Mouse (Mus musculus) frontal cortex, postnatal 25 days (tissue): Measurements from ENCODE around the gene Pkd2.

Source experiments
- DNase-seq, 2 experiments: peaks; one replicate each; pipeline ENCODE4 v3.0.0; 2022; ENCODE audit warnings: low spot score in 2 of 2

The Pkd2 gene

DNA sequence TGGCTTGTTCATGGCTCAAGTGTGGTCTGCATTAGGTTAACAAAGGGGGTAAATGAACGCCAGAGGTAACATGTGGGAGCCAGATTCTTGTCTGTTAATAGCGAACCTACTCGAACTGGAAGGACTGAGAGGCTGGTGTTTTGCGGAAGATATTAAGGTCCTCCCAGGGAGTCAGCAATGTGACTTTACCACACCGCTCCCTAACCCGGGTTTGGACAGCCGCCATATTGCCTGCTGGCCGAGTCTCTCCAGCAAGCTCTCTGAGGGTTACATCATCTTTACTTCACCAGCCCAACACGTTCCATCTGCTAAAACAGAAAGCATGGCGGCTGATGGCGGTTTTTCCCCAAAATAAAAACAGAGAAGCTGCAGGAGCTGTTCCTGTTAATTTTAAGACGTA lies 6.5 kb downstream of the Pkd2 start:
- no peak for DNase-seq

DNA sequence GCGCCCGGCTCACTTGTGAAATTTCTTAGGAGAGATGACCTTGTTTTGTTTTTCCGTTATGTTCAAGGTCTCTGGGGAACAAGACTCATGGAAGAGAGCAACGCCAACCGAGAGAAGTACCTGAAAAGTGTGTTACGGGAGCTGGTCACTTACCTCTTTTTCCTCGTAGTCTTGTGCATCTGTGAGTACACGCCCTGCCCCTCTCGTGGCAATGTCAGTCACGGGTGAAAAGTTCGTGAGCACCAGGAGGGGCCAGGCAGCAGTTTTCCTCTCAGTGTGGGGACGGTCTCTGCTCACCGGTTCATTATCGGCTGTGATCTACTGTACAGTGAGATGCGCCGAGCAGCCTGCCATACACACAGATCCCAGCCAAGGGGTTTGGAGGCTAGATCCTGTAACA lies 7.6 kb downstream of the Pkd2 start:
- DNase-seq, result no peak

DNA sequence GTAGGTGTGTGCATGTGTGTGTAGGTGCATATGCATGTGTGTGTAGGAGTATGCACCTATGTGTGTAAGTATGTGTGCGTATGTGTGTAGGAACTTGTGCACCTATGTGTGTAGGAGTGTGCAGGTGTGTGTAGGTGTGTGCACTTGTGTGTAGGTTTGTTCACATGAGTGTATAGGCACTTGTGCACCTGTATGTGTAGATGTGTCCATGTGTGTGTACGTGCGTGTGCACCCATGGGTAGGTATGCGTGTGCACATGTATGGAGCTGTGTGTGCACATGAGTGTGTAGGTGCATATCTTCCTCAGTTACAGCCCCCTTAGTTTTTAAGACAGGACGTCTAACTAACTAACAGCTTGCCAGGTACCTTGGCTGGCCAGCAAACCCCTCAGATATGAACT lies 9.3 kb downstream of the Pkd2 start:
- no peak for DNase-seq

GRCm38 (mm10) chr5:104470981-104471391 lies 11.7 kb downstream of the Pkd2 start:
- DNase-seq, result no peak

- no peak for DNase-seq
Measured at GRCm38 (mm10) chr5:104472371-104472770, 13.1 kb downstream of the Pkd2 start.

DNA sequence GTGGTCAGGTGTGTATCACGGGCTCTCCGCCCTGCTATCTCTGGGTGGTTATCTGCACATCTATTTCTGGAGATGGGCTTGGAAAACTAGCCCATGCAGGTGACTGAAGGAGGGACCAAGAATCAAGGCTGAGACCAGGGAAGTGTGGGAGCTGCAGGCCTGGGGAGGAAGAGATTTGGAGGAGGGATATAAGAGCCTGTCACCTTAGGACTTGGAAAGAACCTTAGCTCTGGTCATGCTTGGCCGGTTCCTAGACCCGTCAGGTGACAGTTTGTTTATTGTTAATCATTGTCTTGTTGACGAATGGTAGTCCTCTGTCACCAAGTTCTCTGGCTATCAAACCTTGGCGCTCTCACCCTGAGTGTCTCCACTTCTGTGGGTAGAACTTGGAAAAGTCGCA lies 21.1 kb downstream of the Pkd2 start:
- DNase-seq, result no peak

DNA sequence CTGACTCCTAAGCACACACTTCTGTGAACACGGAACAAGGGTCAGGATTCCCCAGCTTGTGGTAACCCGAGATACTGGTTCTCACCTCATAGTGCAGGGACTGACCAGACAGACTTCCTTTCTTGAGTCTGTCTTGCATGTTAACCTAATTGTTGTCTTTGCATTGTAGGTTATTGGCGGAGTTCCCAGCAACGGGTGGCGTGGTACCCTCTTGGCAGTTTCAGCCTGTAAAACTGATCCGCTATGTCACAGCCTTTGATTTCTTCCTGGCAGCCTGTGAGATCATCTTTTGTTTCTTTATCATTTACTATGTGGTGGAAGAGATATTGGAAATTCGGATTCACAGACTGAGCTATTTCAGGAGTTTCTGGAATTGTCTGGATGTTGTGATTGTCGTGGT lies 23.6 kb downstream of the Pkd2 start:
- no peak for DNase-seq

GRCm38 (mm10) chr5:104491561-104491960 lies 32.3 kb downstream of the Pkd2 start:
- DNase-seq, result no peak

DNA sequence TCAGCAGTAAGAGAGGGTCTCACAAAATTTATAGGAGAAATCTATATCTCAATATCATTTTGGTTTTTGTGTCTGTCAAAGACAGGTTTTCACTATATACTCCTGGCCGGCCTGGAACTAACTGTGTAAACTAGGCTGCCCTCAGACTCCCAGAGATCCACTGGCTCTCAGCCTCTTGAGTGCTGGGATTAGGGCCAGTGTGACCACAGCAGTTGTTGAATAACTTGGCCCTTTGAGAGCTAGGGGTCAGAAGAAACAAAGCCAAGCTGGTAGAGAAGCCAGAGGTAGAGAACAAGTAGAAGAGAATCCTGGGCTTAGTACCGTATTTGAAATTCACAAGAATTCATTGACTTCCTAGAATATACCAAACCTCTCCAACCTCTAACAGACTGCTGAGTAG lies 45.6 kb downstream of the Pkd2 start:
- DNase-seq, result no peak

- no peak for DNase-seq
Measured at GRCm38 (mm10) chr5:104507829-104508194, 48.6 kb downstream of the Pkd2 start.

DNA sequence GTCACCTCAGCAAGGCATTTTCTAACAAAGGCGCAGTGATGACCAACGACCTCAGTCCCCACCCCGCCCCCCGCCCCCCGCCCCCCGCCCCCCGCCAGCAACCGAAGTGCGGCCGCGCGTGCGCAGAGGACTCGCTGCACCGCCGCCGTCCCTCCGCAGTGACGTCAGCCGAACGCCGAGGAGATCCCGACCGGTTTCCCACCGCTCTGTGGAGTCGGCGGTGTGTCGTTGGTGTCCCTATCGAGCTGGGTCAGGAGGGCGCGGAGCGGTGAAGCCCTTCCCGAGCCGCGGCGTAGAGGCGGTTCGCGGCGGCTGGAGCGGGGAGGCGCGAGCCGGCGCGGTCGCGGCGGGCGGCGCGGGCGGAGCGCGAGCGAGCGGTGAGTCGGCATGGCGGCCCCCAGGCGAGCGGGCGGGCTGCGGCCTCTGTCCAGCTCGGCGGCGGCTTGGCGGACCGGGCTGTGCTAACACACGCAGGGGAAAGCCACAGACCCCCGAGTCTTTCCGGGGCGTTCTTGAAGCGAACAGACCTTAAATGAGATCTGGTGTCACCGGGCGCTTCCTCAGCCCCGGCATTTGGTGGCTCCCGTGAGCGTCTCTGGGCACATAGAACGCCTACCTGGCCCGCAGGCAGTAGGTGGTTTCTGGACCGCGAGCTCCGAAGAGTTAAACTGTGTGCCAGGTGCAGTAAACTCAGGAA lies 49.1 kb downstream of the Pkd2 start, which contains the start of gene BC005561:
Gene BC005561, plus strand, starts transcription at position 158 of the 697 bp plus-strand sequence.
- peak; percentile 74 to 78 for DNase-seq

DNA sequence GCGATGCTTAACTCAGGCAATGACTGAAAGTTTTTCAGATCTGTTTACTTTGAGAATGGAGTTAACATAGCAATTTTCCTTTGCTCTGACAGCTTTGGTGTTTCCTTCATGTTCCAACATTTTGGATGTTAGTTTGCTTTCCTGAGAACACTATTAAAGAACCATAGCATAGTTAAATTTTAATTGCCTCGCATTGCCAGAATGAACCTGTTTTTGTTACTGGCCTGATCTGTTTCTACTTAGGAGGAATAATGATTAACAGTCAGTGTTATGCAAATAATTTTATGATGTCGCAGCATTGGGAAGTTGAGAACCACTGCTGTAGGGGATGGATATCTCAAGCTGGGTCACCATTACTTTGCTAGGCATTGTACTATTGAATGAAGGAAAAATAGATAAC lies 52.0 kb downstream of the Pkd2 start:
- DNase-seq, result no peak

GRCm38 (mm10) chr5:104538612-104539011 lies 79.4 kb downstream of the Pkd2 start:
- DNase-seq, result no peak

DNA sequence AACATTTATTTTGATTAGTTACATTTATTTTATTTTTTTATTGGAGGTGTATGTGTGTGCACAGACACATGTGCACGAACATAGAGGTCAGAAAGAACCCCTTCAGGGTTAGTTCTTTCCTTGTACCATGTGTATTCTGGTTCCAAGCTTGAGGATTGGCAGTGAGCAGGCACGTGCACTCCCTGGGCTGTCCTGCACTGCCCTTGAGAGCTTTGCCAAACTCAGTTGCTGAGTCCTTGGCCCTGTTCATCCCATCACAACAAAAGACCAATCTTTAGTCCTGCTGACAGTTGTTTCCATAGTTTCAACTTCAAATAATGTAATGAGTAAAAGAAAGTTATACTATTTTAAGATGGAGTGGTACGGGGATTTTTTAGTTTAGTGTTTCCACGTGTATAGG lies 80.1 kb downstream of the Pkd2 start:
- DNase-seq, result no peak
